Mouse (Mus musculus): ENCODE results near the gene Kctd21. TPM values are rescaled to one million over a fixed set of nuclear protein-coding genes. Genes with fewer than 3 reads are reported as not detected.

The Kctd21 gene
- polyA plus RNA-seq, 1 experiment from 2014 or later: 4.8 TPM

GRCm38 (mm10) chr7:97345229-97345871 is 13.2 kb downstream of the Kctd21 start:
- H3K9me3 ChIP-seq: no peaks in the 10 kb centered on the region
- H3K36me3 ChIP-seq: peaks cover 7% of the 10 kb centered on the region; the same call in 1 of the 2 replicates
- no peaks in the 10 kb centered on the region for H3K27me3 ChIP-seq (ENCODE audit: insufficient read depth, poor library complexity, severe bottlenecking)
- no peak for DNase-seq (ENCODE audit: low spot score)
- no peak overlapping the region for H3K4me3 ChIP-seq
- peaks cover 18% of the 10 kb centered on the region; the same call in 1 of the 2 replicates for H3K4me1 ChIP-seq (replicated peaks)
- 73% methylated on average over 10 of the region's 10 CpGs for WGBS
- H3K27ac ChIP-seq: no peak overlapping the region

- 80% methylated on average over 9 of the region's 9 CpGs for WGBS
- Histone ChIP-seq H3K4me1 (replicated peaks) (peaks cover 21% of the 10 kb centered on the region; the same call in 1 of the 2 replicates), H3K9me3 (no peaks in the 10 kb centered on the region), H3K4me3 (no peak overlapping the region), H3K27me3 (ENCODE audit: insufficient read depth, poor library complexity, severe bottlenecking) (no peaks in the 10 kb centered on the region), H3K36me3 (peaks cover 7% of the 10 kb centered on the region; the same call in 1 of the 2 replicates), H3K27ac (no peak overlapping the region)
- no peak for DNase-seq (ENCODE audit: low spot score)
These were observed 14.1 kb downstream of the Kctd21 start for GRCm38 (mm10) chr7:97346111-97346821.

- DNase-seq (ENCODE audit: low spot score): no peak
- peaks cover 25% of the 10 kb centered on the region; the same call in 1 of the 2 replicates for H3K4me1 ChIP-seq (replicated peaks)
These were observed 14.7 kb downstream of the Kctd21 start for GRCm38 (mm10) chr7:97346822-97347166.

GRCm38 (mm10) chr7:97347464-97347863 is 15.3 kb downstream of the Kctd21 start:
- Histone ChIP-seq H3K9me3 (no peaks in the 10 kb centered on the region), H3K27ac (no peak overlapping the region), H3K27me3 (ENCODE audit: insufficient read depth, poor library complexity, severe bottlenecking) (no peaks in the 10 kb centered on the region), H3K4me3 (no peak overlapping the region), H3K36me3 (peaks cover 7% of the 10 kb centered on the region; the same call in 1 of the 2 replicates), H3K4me1 (replicated peaks) (peaks cover 25% of the 10 kb centered on the region; the same call in 1 of the 2 replicates)
- WGBS: 96% methylated on average over 15 of the region's 15 CpGs
- no peak for DNase-seq (ENCODE audit: low spot score)

More at GRCm38 (mm10) chr7:97346822-97347166, 14.7 kb downstream of the Kctd21 start:
- peaks cover 7% of the 10 kb centered on the region; the same call in 1 of the 2 replicates for H3K36me3 ChIP-seq
- H3K9me3 ChIP-seq: no peaks in the 10 kb centered on the region
- no peaks in the 10 kb centered on the region for H3K27me3 ChIP-seq (ENCODE audit: insufficient read depth, poor library complexity, severe bottlenecking)
- WGBS: 74% methylated on average over 4 of the region's 4 CpGs
- no peak overlapping the region for H3K4me3 ChIP-seq
- H3K27ac ChIP-seq: no peak overlapping the region

GRCm38 (mm10) chr7:97348318-97348717 is 16.2 kb downstream of the Kctd21 start:
- H3K36me3 ChIP-seq: peaks cover 7% of the 10 kb centered on the region; the same call in 1 of the 2 replicates
- H3K27me3 ChIP-seq (ENCODE audit: insufficient read depth, poor library complexity, severe bottlenecking): no peaks in the 10 kb centered on the region
- no peak overlapping the region for H3K4me3 ChIP-seq
- DNase-seq (ENCODE audit: low spot score): no peak
- 85% methylated on average over 3 of the region's 3 CpGs for WGBS
- no peak overlapping the region for H3K27ac ChIP-seq
- peaks cover 25% of the 10 kb centered on the region; the same call in 1 of the 2 replicates for H3K4me1 ChIP-seq (replicated peaks)
- no peaks in the 10 kb centered on the region for H3K9me3 ChIP-seq

- H3K27ac ChIP-seq: no peak overlapping the region
- H3K4me3 ChIP-seq: no peak overlapping the region
- H3K27me3 ChIP-seq (ENCODE audit: insufficient read depth, poor library complexity, severe bottlenecking): no peaks in the 10 kb centered on the region
- no peaks in the 10 kb centered on the region for H3K9me3 ChIP-seq
- DNase-seq (ENCODE audit: low spot score): no peak
- H3K36me3 ChIP-seq: peaks cover 7% of the 10 kb centered on the region; the same call in 1 of the 2 replicates
- 82% methylated on average over 5 of the region's 5 CpGs for WGBS
- peaks cover 25% of the 10 kb centered on the region; the same call in 1 of the 2 replicates for H3K4me1 ChIP-seq (replicated peaks)
These were observed 16.7 kb downstream of the Kctd21 start for GRCm38 (mm10) chr7:97348836-97349235.

- DNase-seq (ENCODE audit: low spot score): no peak
- Histone ChIP-seq H3K27ac (no peak overlapping the region), H3K4me1 (replicated peaks) (peaks cover 25% of the 10 kb centered on the region; the same call in 1 of the 2 replicates), H3K36me3 (peaks cover 7% of the 10 kb centered on the region; the same call in 1 of the 2 replicates), H3K27me3 (ENCODE audit: insufficient read depth, poor library complexity, severe bottlenecking) (no peaks in the 10 kb centered on the region), H3K4me3 (no peak overlapping the region), H3K9me3 (no peaks in the 10 kb centered on the region)
- WGBS: 86% methylated on average over 6 of the region's 6 CpGs
These were observed 17.3 kb downstream of the Kctd21 start for GRCm38 (mm10) chr7:97349438-97349837.

GRCm38 (mm10) chr7:97350891-97351290 is 18.8 kb downstream of the Kctd21 start:
- H3K4me1 ChIP-seq (replicated peaks): peaks cover 24% of the 10 kb centered on the region
- 86% methylated on average over 5 of the region's 5 CpGs for WGBS
- peaks cover 7% of the 10 kb centered on the region; the same call in 1 of the 2 replicates for H3K36me3 ChIP-seq
- no peaks in the 10 kb centered on the region for H3K27me3 ChIP-seq (ENCODE audit: insufficient read depth, poor library complexity, severe bottlenecking)
- no peak overlapping the region for H3K4me3 ChIP-seq
- no peaks in the 10 kb centered on the region for H3K9me3 ChIP-seq
- no peak for DNase-seq (ENCODE audit: low spot score)
- no peak overlapping the region for H3K27ac ChIP-seq

GRCm38 (mm10) chr7:97351792-97352513 is 19.8 kb downstream of the Kctd21 start:
- DNase-seq (ENCODE audit: low spot score): no peak
- H3K36me3 ChIP-seq: peaks cover 7% of the 10 kb centered on the region; the same call in 1 of the 2 replicates

GRCm38 (mm10) chr7:97353356-97353755 is 21.2 kb downstream of the Kctd21 start:
- WGBS: 88% methylated on average over 6 of the region's 6 CpGs

More at GRCm38 (mm10) chr7:97351792-97352513, 19.8 kb downstream of the Kctd21 start:
- H3K4me3 ChIP-seq: no peak overlapping the region
- peaks cover 17% of the 10 kb centered on the region; the same call in 1 of the 2 replicates for H3K4me1 ChIP-seq (replicated peaks)
- H3K9me3 ChIP-seq: no peaks in the 10 kb centered on the region
- H3K27me3 ChIP-seq (ENCODE audit: insufficient read depth, poor library complexity, severe bottlenecking): no peaks in the 10 kb centered on the region
- 84% methylated on average over 11 of the region's 11 CpGs for WGBS
- no peak overlapping the region for H3K27ac ChIP-seq

GRCm38 (mm10) chr7:97355068-97355841 is 23.1 kb downstream of the Kctd21 start:
- no peaks in the 10 kb centered on the region for H3K36me3 ChIP-seq
- DNase-seq (ENCODE audit: low spot score): no peak
- 46% methylated on average over 13 of the region's 13 CpGs for WGBS
- no peak overlapping the region for H3K27ac ChIP-seq
- H3K9me3 ChIP-seq: no peaks in the 10 kb centered on the region
- no peak overlapping the region for H3K4me3 ChIP-seq
- no peaks in the 10 kb centered on the region for H3K27me3 ChIP-seq (ENCODE audit: insufficient read depth, poor library complexity, severe bottlenecking)
- peaks cover 17% of the 10 kb centered on the region; the same call in 1 of the 2 replicates for H3K4me1 ChIP-seq (replicated peaks)

More at GRCm38 (mm10) chr7:97353356-97353755, 21.2 kb downstream of the Kctd21 start:
- no peaks in the 10 kb centered on the region for H3K36me3 ChIP-seq
- no peak for DNase-seq (ENCODE audit: low spot score)
- H3K4me1 ChIP-seq (replicated peaks): peaks cover 17% of the 10 kb centered on the region; the same call in 1 of the 2 replicates
- H3K4me3 ChIP-seq: no peak overlapping the region
- H3K9me3 ChIP-seq: no peaks in the 10 kb centered on the region
- no peak overlapping the region for H3K27ac ChIP-seq
- H3K27me3 ChIP-seq (ENCODE audit: insufficient read depth, poor library complexity, severe bottlenecking): no peaks in the 10 kb centered on the region

GRCm38 (mm10) chr7:97356253-97356652 is 24.1 kb downstream of the Kctd21 start:
- no peak for DNase-seq (ENCODE audit: low spot score)
- Histone ChIP-seq H3K9me3 (no peaks in the 10 kb centered on the region), H3K4me1 (replicated peaks) (peaks cover 11% of the 10 kb centered on the region; the same call in 1 of the 2 replicates), H3K36me3 (no peaks in the 10 kb centered on the region), H3K4me3 (no peak overlapping the region), H3K27ac (no peak overlapping the region), H3K27me3 (ENCODE audit: insufficient read depth, poor library complexity, severe bottlenecking) (no peaks in the 10 kb centered on the region)
- 84% methylated on average over 5 of the region's 5 CpGs for WGBS

Measured in hindbrain, embryonic 10.5 days (tissue).